Mouse (Mus musculus): Measurements from ENCODE around the gene Gm21985.
"Not testable (repeated sequence)": the region's sequence is repeated elsewhere in the genome, so short reads cannot be mapped to it uniquely, and the experiment has no call there.

Gm21985 gene

GRCm38 (mm10) chr2:112390843-112391242, 124.7 kb downstream of the Gm21985 start:
- no peak for DNase-seq (ENCODE audit: inconsistent age in 2 of 2, low spot score in 1 of 2)

GRCm38 (mm10) chr2:112391346-112392000, 125.4 kb downstream of the Gm21985 start:
- no peak for DNase-seq (ENCODE audit: inconsistent age in 2 of 2, low spot score in 1 of 2)

GRCm38 (mm10) chr2:112392689-112393088, 126.6 kb downstream of the Gm21985 start:
- no peak for DNase-seq (ENCODE audit: inconsistent age in 2 of 2, low spot score in 1 of 2)

- DNase-seq (ENCODE audit: inconsistent age in 2 of 2, low spot score in 1 of 2) = no peak
Measured at GRCm38 (mm10) chr2:112393958-112394357, 127.8 kb downstream of the Gm21985 start.

- DNase-seq (ENCODE audit: inconsistent age in 2 of 2, low spot score in 1 of 2) = no peak
Measured at GRCm38 (mm10) chr2:112396649-112397048, 130.5 kb downstream of the Gm21985 start.

GRCm38 (mm10) chr2:112407030-112407429, 140.9 kb downstream of the Gm21985 start:
- no peak for DNase-seq (ENCODE audit: inconsistent age in 2 of 2, low spot score in 1 of 2)

GRCm38 (mm10) chr2:112425308-112425707, 159.2 kb downstream of the Gm21985 start:
- no peak for DNase-seq (ENCODE audit: inconsistent age in 2 of 2, low spot score in 1 of 2)

GRCm38 (mm10) chr2:112428534-112428933, 162.4 kb downstream of the Gm21985 start:
- DNase-seq (ENCODE audit: inconsistent age in 2 of 2, low spot score in 1 of 2) = peak in 1 of 2 experiments; percentile 28

GRCm38 (mm10) chr2:112429665-112430064, 163.6 kb downstream of the Gm21985 start:
- peak in 1 of 2 experiments; percentile 22 for DNase-seq (ENCODE audit: inconsistent age in 2 of 2, low spot score in 1 of 2)

GRCm38 (mm10) chr2:112430403-112430802, 164.3 kb downstream of the Gm21985 start:
- DNase-seq (ENCODE audit: inconsistent age in 2 of 2, low spot score in 1 of 2) = no peak

GRCm38 (mm10) chr2:112432523-112432922, 166.4 kb downstream of the Gm21985 start:
- DNase-seq (ENCODE audit: inconsistent age in 2 of 2, low spot score in 1 of 2) = no peak

- no peak for DNase-seq (ENCODE audit: inconsistent age in 2 of 2, low spot score in 1 of 2)
Measured at GRCm38 (mm10) chr2:112433359-112433758, 167.2 kb downstream of the Gm21985 start.

GRCm38 (mm10) chr2:112436292-112436691, 170.2 kb downstream of the Gm21985 start:
- no peak for DNase-seq (ENCODE audit: inconsistent age in 2 of 2, low spot score in 1 of 2)

- no peak for DNase-seq (ENCODE audit: inconsistent age in 2 of 2, low spot score in 1 of 2)
Measured at GRCm38 (mm10) chr2:112437589-112437988, 171.5 kb downstream of the Gm21985 start.

- DNase-seq (ENCODE audit: inconsistent age in 2 of 2, low spot score in 1 of 2) = no peak
Measured at GRCm38 (mm10) chr2:112443491-112443890, 177.4 kb downstream of the Gm21985 start.

GRCm38 (mm10) chr2:112445511-112445910, 179.4 kb downstream of the Gm21985 start:
- no peak for DNase-seq (ENCODE audit: inconsistent age in 2 of 2, low spot score in 1 of 2)

GRCm38 (mm10) chr2:112448046-112448445, 181.9 kb downstream of the Gm21985 start:
- not testable (repeated sequence) for DNase-seq (ENCODE audit: inconsistent age in 2 of 2, low spot score in 1 of 2)

GRCm38 (mm10) chr2:112448510-112449059, 182.5 kb downstream of the Gm21985 start:
- DNase-seq (ENCODE audit: inconsistent age in 2 of 2, low spot score in 1 of 2) = no peak

- peak; percentile 7 to 50 for DNase-seq (ENCODE audit: inconsistent age in 2 of 2, low spot score in 1 of 2)
Measured at GRCm38 (mm10) chr2:112449597-112450296, 183.6 kb downstream of the Gm21985 start.

GRCm38 (mm10) chr2:112452513-112452912, 186.4 kb downstream of the Gm21985 start:
- DNase-seq (ENCODE audit: inconsistent age in 2 of 2, low spot score in 1 of 2) = not testable (repeated sequence)

GRCm38 (mm10) chr2:112454125-112454861, 188.2 kb downstream of the Gm21985 start:
- no peak for DNase-seq (ENCODE audit: inconsistent age in 2 of 2, low spot score in 1 of 2)
